Mouse (Mus musculus) right cerebral cortex, postnatal 4 days (tissue): Measurements from ENCODE around the gene Tbc1d10c.
A peak's percentile ranks its signal among the peaks of the same experiment; 100 is the strongest.
"Not testable (repeated sequence)": the region's sequence is repeated elsewhere in the genome, so short reads cannot be mapped to it uniquely, and the experiment has no call there.

Source experiments
- DNase-seq: peaks from one replicate; pipeline ENCODE4 v3.0.0-alpha.2; 2022

The Tbc1d10c gene

GRCm38 (mm10) chr19:4140147-4140546 is 50.9 kb downstream of the Tbc1d10c start:
- no peak for DNase-seq

GRCm38 (mm10) chr19:4139446-4139845 is 51.6 kb downstream of the Tbc1d10c start, which contains the start of gene Gpr152:
Gene Gpr152 (plus strand): TSS chr19:4139787.
- no peak for DNase-seq

GRCm38 (mm10) chr19:4137913-4138312 is 53.2 kb downstream of the Tbc1d10c start:
- no peak for DNase-seq

GRCm38 (mm10) chr19:4136463-4136862 is 54.6 kb downstream of the Tbc1d10c start:
- no peak for DNase-seq

- not testable (repeated sequence) for DNase-seq
Measured at GRCm38 (mm10) chr19:4135963-4136345, 55.1 kb downstream of the Tbc1d10c start.

GRCm38 (mm10) chr19:4135229-4135962 is 55.7 kb downstream of the Tbc1d10c start:
- not testable (repeated sequence) for DNase-seq

- DNase-seq = peak; percentile 6
Measured at GRCm38 (mm10) chr19:4134354-4134753, 56.7 kb downstream of the Tbc1d10c start.
